Mouse (Mus musculus): ENCODE results near the gene Crtc2.

GRCm38 (mm10) chr3:90247630-90247959, 6.4 kb upstream of the Crtc2 start:
- TF ChIP-seq CTCF (IDR thresholded peaks at IDR 0.05; ENCODE audit: insufficient read depth, low read length) (no peak), POLR2A (IDR thresholded peaks at IDR 0.05; ENCODE audit: borderline replicate concordance, extremely low read depth, low read depth, low read length) (no peak)
